Mouse (Mus musculus): ENCODE measurements around the gene Mdm4. TPM values are rescaled to one million over a fixed set of nuclear protein-coding genes. Genes with fewer than 3 reads are reported as not detected.
A peak's percentile ranks its signal among the peaks of the same experiment; 100 is the strongest.
"Not testable (repeated sequence)": the region's sequence is repeated elsewhere in the genome, so short reads cannot be mapped to it uniquely, and the experiment has no call there.

Gene Mdm4
- polyA plus RNA-seq, 1 experiment: 64.9 TPM

- no peak for DNase-seq (ENCODE audit: low read depth)
Observed at GRCm38 (mm10) chr1:133051829-133052228, 21.5 kb upstream of the Mdm4 start.

GRCm38 (mm10) chr1:133050001-133050431, 19.7 kb upstream of the Mdm4 start:
- no peak for DNase-seq (ENCODE audit: low read depth)

- DNase-seq (ENCODE audit: low read depth): no peak
Observed at GRCm38 (mm10) chr1:133048690-133049089, 18.3 kb upstream of the Mdm4 start.

GRCm38 (mm10) chr1:133047575-133047974, 17.2 kb upstream of the Mdm4 start:
- DNase-seq (ENCODE audit: low read depth): no peak

- DNase-seq (ENCODE audit: low read depth): no peak
Observed at GRCm38 (mm10) chr1:133046441-133046931, 16.1 kb upstream of the Mdm4 start.

- no peak for DNase-seq (ENCODE audit: low read depth)
Observed at GRCm38 (mm10) chr1:133045861-133046440, 15.6 kb upstream of the Mdm4 start.

- no peak for DNase-seq (ENCODE audit: low read depth)
Observed at GRCm38 (mm10) chr1:133045011-133045860, 14.9 kb upstream of the Mdm4 start, which contains the start of gene Pik3c2b. Gene Pik3c2b, plus strand, starts transcription at chr1:133045667.

GRCm38 (mm10) chr1:133039505-133039949, 9.2 kb upstream of the Mdm4 start:
- DNase-seq (ENCODE audit: low read depth): no peak

- DNase-seq (ENCODE audit: low read depth): not testable (repeated sequence)
Observed at GRCm38 (mm10) chr1:133034682-133035081, 4.3 kb upstream of the Mdm4 start.

- DNase-seq (ENCODE audit: low read depth): no peak
Observed at GRCm38 (mm10) chr1:133034091-133034460, 3.7 kb upstream of the Mdm4 start.

GRCm38 (mm10) chr1:133033316-133034090, 3.1 kb upstream of the Mdm4 start:
- no peak for DNase-seq (ENCODE audit: low read depth)

GRCm38 (mm10) chr1:133032981-133033315, 2.6 kb upstream of the Mdm4 start:
- no peak for DNase-seq (ENCODE audit: low read depth)

GRCm38 (mm10) chr1:133029744-133030143, 617 bp downstream of the Mdm4 start:
- DNase-seq (ENCODE audit: low read depth): no peak

GRCm38 (mm10) chr1:133027980-133028379, 2.4 kb downstream of the Mdm4 start:
- DNase-seq (ENCODE audit: low read depth): no peak

GRCm38 (mm10) chr1:133027126-133027525, 3.2 kb downstream of the Mdm4 start:
- DNase-seq (ENCODE audit: low read depth): no peak

GRCm38 (mm10) chr1:133025796-133026190, 4.6 kb downstream of the Mdm4 start:
- DNase-seq (ENCODE audit: low read depth): not testable (repeated sequence)

GRCm38 (mm10) chr1:133025051-133025795, 5.1 kb downstream of the Mdm4 start:
- peak; percentile 74 for DNase-seq (ENCODE audit: low read depth)

GRCm38 (mm10) chr1:133024426-133024825, 5.9 kb downstream of the Mdm4 start:
- DNase-seq (ENCODE audit: low read depth): no peak

GRCm38 (mm10) chr1:133023723-133024122, 6.6 kb downstream of the Mdm4 start:
- not testable (repeated sequence) for DNase-seq (ENCODE audit: low read depth)

GRCm38 (mm10) chr1:133021971-133022370, 8.4 kb downstream of the Mdm4 start:
- not testable (repeated sequence) for DNase-seq (ENCODE audit: low read depth)

GRCm38 (mm10) chr1:133021391-133021790, 9.0 kb downstream of the Mdm4 start:
- DNase-seq (ENCODE audit: low read depth): no peak
